Mouse (Mus musculus) layer of hippocampus, adult 8-10 months (tissue): ENCODE results near the gene Otx1. TPM values are rescaled to one million over a fixed set of nuclear protein-coding genes. Genes with fewer than 3 reads are reported as not detected.

Source experiments
- DNase-seq, 2 experiments: peaks; one replicate each; pipeline ENCODE4 v3.0.0; 2022; ENCODE audit warnings: low spot score in 2 of 2
- total RNA-seq, 4 experiments: library from RNA; stranded (reverse); gene quantifications; 2 replicates each; pipeline ENCODE4 v1.2.4; 2022

The Otx1 gene
- total RNA-seq, 4 experiments from 2014 or later, result 2.7 to 5.5 (median 3.5) TPM

DNA sequence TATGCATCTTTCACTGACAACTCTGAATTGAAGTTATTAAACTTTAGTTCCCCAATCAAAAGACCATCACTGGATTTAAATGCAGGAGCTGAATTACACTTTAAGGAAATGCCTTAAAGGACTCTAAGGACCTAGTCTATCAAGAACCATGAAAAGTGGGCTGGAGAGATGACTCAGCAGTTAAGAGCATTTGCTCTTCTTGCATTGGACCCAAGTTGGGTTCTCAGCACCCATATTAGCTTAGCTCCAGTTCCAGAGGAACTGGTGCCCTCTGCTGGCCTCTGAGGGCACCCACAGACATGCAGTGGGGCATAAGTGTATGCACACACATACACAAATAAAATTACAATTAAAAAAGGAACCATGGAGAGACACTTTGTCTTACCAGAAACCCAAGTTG is 52.6 kb downstream of the Otx1 start:
- DNase-seq, result no peak
